Mouse (Mus musculus) limb, embryonic 14.5 days (tissue): ENCODE measurements around the gene Timm8a2. TPM values are rescaled to one million over a fixed set of nuclear protein-coding genes. Genes with fewer than 3 reads are reported as not detected.

Experiments used
- ATAC-seq: fragments of 200-750 bp; cut with Nextera tagmentation; 2 replicates; pipeline ENCODE4 v1.8.0; 2017; ENCODE audit warnings: low read depth, moderate number of reproducible peaks, moderate TSS enrichment; ENCODE audit not compliant: low FRiP score
- DNase-seq: peaks from one replicate; pipeline ENCODE4 v3.0.0-alpha.2; 2015; ENCODE audit warnings: low spot score
- H3K27ac ChIP-seq: fragments of 300-500 bp; sonication (generic); replicated peaks from 2 replicates; pipeline ENCODE4 v1.5.1; 2014; ENCODE audit warnings: low read depth, mild to moderate bottlenecking, low read length, moderate library complexity, mixed read lengths
- H3K27me3 ChIP-seq: fragments of 300-500 bp; sonication (generic); 2 replicates; pipeline ENCODE4 v1.6.1; 2014; ENCODE audit warnings: low read length, mixed read lengths; ENCODE audit not compliant: control insufficient read depth, insufficient read depth
- H3K36me3 ChIP-seq: fragments of 300-500 bp; sonication (generic); 2 replicates; pipeline ENCODE4 v1.6.1; 2014; ENCODE audit warnings: mild to moderate bottlenecking, low read length, moderate library complexity, mixed read lengths; ENCODE audit not compliant: control insufficient read depth, insufficient read depth
- H3K4me1 ChIP-seq: fragments of 300-500 bp; sonication (generic); 2 replicates; pipeline ENCODE4 v1.6.1; 2014; ENCODE audit warnings: antibody characterized with exemption, low read length, mixed read lengths; ENCODE audit not compliant: control insufficient read depth, insufficient read depth
- H3K4me2 ChIP-seq: fragments of 300-500 bp; sonication (generic); replicated peaks from 2 replicates; pipeline ENCODE4 v1.6.1; 2014; ENCODE audit warnings: low read depth, mild to moderate bottlenecking, low read length, moderate library complexity; ENCODE audit not compliant: severe bottlenecking
- H3K4me3 ChIP-seq: fragments of 300-500 bp; sonication (generic); replicated peaks from 2 replicates; pipeline ENCODE4 v1.5.1; 2014; ENCODE audit warnings: low read length
- H3K9ac ChIP-seq: fragments of 300-500 bp; sonication (generic); 2 replicates; pipeline ENCODE4 v1.6.1; 2014; ENCODE audit warnings: mild to moderate bottlenecking, low read depth, low read length, moderate library complexity; ENCODE audit not compliant: severe bottlenecking
- H3K9me3 ChIP-seq: fragments of 300-500 bp; sonication (generic); 2 replicates; pipeline ENCODE4 v1.6.1; 2016; ENCODE audit warnings: low read length; ENCODE audit not compliant: control insufficient read depth
- POLR2A ChIP-seq: fragments of 200-500 bp; IDR thresholded peaks from 2 replicates; pipeline ENCODE4 v1.8.0; 2012; ENCODE audit warnings: inconsistent platforms, mild to moderate bottlenecking, moderate library complexity, borderline replicate concordance; ENCODE audit not compliant: insufficient read depth, insufficient read length; ENCODE audit errors: extremely low read depth
- WGBS: fragments of 180-500 bp; shearing (Covaris S2); extraction: QIAGEN DNeasy Blood & Tissue Kit; methylation state at CpG from one replicate; pipeline ENCODE4 v1.1.7; 2014; 5-methylcytosine and 5-hydroxymethylcytosine counted together
- polyA plus RNA-seq, 2 experiments: library from polyadenylated mRNA; depleted of rRNA in 1 of 2; stranded (reverse) in 1 of 2; unstranded in 1 of 2; fragments of >200 nt; fragmentation: Nextera tagmentation in 1 of 2; extraction: Ambion mirVana in 1 of 2; gene quantifications; 2 replicates each; pipeline versions ENCODE4 v1.2.1 to v1.2.3; 2012 to 2014

The Timm8a2 gene
- polyA plus RNA-seq, 2 experiments, result 0.20 TPM; not detected in 1

GRCm38 (mm10) chr14:122052896-122053635 lies 18.6 kb downstream of the Timm8a2 start:
- Histone ChIP-seq H3K9me3 (no peaks in the 10 kb centered on the region), H3K27me3 (no peaks in the 10 kb centered on the region), H3K4me3 (no peak overlapping the region), H3K4me1 (no peaks in the 10 kb centered on the region), H3K36me3 (no peaks in the 10 kb centered on the region), H3K27ac (no peak overlapping the region), H3K4me2 (no peak overlapping the region), H3K9ac (no peak overlapping the region)
- no peak for TF ChIP-seq POLR2A
- WGBS, result 76% methylated on average over 9 of the region's 9 CpGs
- no peak for DNase-seq
- no peak for ATAC-seq

- 64% methylated on average over 6 of the region's 6 CpGs for WGBS
- no peak for DNase-seq
- H3K4me1 ChIP-seq, result no peaks in the 10 kb centered on the region
- H3K4me3 ChIP-seq, result no peak overlapping the region
- no peak overlapping the region for H3K9ac ChIP-seq
- no peaks in the 10 kb centered on the region for H3K9me3 ChIP-seq
- no peak overlapping the region for H3K4me2 ChIP-seq
- no peak for TF ChIP-seq POLR2A
- no peak overlapping the region for H3K27ac ChIP-seq
- no peak for ATAC-seq
- H3K27me3 ChIP-seq, result no peaks in the 10 kb centered on the region
- no peaks in the 10 kb centered on the region for H3K36me3 ChIP-seq
Observed at GRCm38 (mm10) chr14:122056871-122057270, 22.4 kb downstream of the Timm8a2 start.

GRCm38 (mm10) chr14:122057941-122058346 lies 23.5 kb downstream of the Timm8a2 start:
- H3K36me3 ChIP-seq, result no peaks in the 10 kb centered on the region
- no peak for TF ChIP-seq POLR2A
- no peak overlapping the region for H3K4me3 ChIP-seq
- H3K9me3 ChIP-seq, result no peaks in the 10 kb centered on the region
- DNase-seq, result no peak
- no peaks in the 10 kb centered on the region for H3K27me3 ChIP-seq
- H3K4me1 ChIP-seq, result no peaks in the 10 kb centered on the region
- ATAC-seq, result no peak
- 21% methylated on average over 2 of the region's 2 CpGs for WGBS
- H3K9ac ChIP-seq, result no peak overlapping the region
- H3K27ac ChIP-seq, result no peak overlapping the region
- no peak overlapping the region for H3K4me2 ChIP-seq

DNA sequence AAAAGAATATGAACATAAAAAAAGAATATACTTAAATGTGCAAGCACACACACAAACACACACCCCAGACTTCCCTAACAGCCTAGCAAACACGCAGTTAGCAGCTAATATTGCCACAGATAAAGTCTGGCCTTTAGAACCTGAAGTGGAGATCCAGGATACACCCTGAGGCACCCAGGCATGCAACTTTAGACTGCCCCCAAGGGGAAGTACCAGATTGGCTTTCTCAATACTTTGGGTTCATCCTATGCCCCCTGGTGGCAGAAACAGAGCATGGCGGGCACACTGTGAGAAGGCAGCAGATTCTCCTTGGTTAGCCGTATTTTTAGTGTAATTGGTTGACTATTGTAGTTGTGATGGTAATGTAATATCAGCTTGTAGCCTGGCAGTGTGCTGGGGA lies 26.2 kb downstream of the Timm8a2 start:
- DNase-seq, result peak; percentile 75
- no peaks in the 10 kb centered on the region for H3K4me1 ChIP-seq
- H3K9me3 ChIP-seq, result no peaks in the 10 kb centered on the region
- H3K36me3 ChIP-seq, result no peaks in the 10 kb centered on the region
- H3K27me3 ChIP-seq, result no peaks in the 10 kb centered on the region
- H3K4me2 ChIP-seq, result no peak overlapping the region
- no peak overlapping the region for H3K9ac ChIP-seq
- no peak overlapping the region for H3K27ac ChIP-seq
- no peak overlapping the region for H3K4me3 ChIP-seq
- no peak for TF ChIP-seq POLR2A
- no peak for ATAC-seq
- 10% methylated on average over 3 of the region's 3 CpGs for WGBS

- H3K4me1 ChIP-seq, result no peaks in the 10 kb centered on the region
- no peak for TF ChIP-seq POLR2A
- ATAC-seq (no peak), DNase-seq (no peak)
- H3K27me3 ChIP-seq, result no peaks in the 10 kb centered on the region
- H3K4me2 ChIP-seq, result no peak overlapping the region
- no peak overlapping the region for H3K4me3 ChIP-seq
- no peaks in the 10 kb centered on the region for H3K9me3 ChIP-seq
- 91% methylated on average over 6 of the region's 6 CpGs for WGBS
- H3K9ac ChIP-seq, result no peak overlapping the region
- H3K36me3 ChIP-seq, result no peaks in the 10 kb centered on the region
- no peak overlapping the region for H3K27ac ChIP-seq
Observed at GRCm38 (mm10) chr14:122061376-122061775, 26.9 kb downstream of the Timm8a2 start.
